24 mouse cellular contexts compared by ENCODE assay signal in the genomic region with DNA sequence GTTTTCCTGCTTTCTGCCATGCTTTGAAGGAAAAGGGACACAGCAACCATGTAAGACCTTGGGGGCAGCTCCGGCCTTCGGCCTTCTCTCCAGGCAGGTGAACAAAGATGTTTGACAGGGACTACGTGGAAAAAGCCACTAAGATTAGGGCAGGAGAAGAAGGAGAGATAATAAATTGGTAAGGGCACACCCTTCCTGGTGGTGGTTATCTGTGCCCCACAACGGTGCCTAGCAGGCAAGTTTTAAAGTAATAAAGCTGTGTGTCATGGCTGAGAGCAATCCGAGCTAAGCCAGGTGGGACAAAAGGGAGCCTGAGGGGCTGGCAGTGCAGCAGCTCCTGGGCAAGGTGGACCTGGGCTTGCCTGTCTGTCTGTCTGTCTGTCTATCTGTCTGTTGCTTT. TPM values are rescaled to one million over a fixed set of nuclear protein-coding genes. Genes with fewer than 3 reads are reported as not detected.
DNase-seq lines count a peak whose midpoint lies in the region; ATAC-seq and TF ChIP-seq lines count a peak whose summit lies in the region.
"Had no signal": no experiment of that assay in that cellular context is flagged by ENCODE, and none has a peak within 500 bp of the region (broad histone marks: within the 10 kb centered on the region; RNA-seq: fewer than 3 reads in every experiment).

No protein-coding gene starts in this region.

- TF ChIP-seq CTCF in G1E (IDR thresholded peaks at IDR 0.05; ENCODE audit: low read depth, low read length), result no peak
- TF ChIP-seq CTCF in gastrocnemius, adult 2 months (IDR thresholded peaks at IDR 0.05), result no peak

- no peak overlapping the region; the same call in 1 of the 2 replicates for H3K4me3 ChIP-seq in G1E (ENCODE audit: low read depth, low read length)
- H3K4me3 ChIP-seq in liver, embryonic 16.5 days (ENCODE audit: low read depth, low read length), result no peak overlapping the region; the same call in 1 of the 2 replicates
- no peak overlapping the region for H3K4me3 ChIP-seq in gastrocnemius, adult 2 months
- H3K4me3 ChIP-seq in midbrain, embryonic 14.5 days (replicated peaks; ENCODE audit: low read depth, low read length), result no peak overlapping the region
- H3K4me3 ChIP-seq: embryonic facial prominence, embryonic 15.5 days; forebrain, embryonic 12.5 days; heart, embryonic 10.5 days; hindbrain, embryonic 10.5 days; limb, embryonic 13.5 days; midbrain, embryonic 10.5 days; neural tube, embryonic 15.5 days had no signal

- H3K36me3 ChIP-seq in G1E (replicated peaks), result peaks cover 66% of the 10 kb centered on the region
- H3K36me3 ChIP-seq in liver, embryonic 16.5 days (ENCODE audit: control insufficient read depth, insufficient read depth), result no peaks in the 10 kb centered on the region
- H3K36me3 ChIP-seq in midbrain, embryonic 14.5 days (ENCODE audit: control insufficient read depth, insufficient read depth, low read length), result peaks cover 19% of the 10 kb centered on the region

- no peaks in the 10 kb centered on the region for H3K27me3 ChIP-seq in G1E (ENCODE audit: insufficient read depth, low read length)
- no peaks in the 10 kb centered on the region for H3K27me3 ChIP-seq in liver, embryonic 16.5 days (ENCODE audit: control insufficient read depth, insufficient read depth, low read depth, low read length)
- H3K27me3 ChIP-seq in midbrain, embryonic 14.5 days (ENCODE audit: control insufficient read depth, insufficient read depth, low read length), result no peaks in the 10 kb centered on the region
- H3K27me3 ChIP-seq: embryonic facial prominence, embryonic 15.5 days; forebrain, embryonic 12.5 days; limb, embryonic 13.5 days; neural tube, embryonic 15.5 days had no signal

- H3K4me2 ChIP-seq in liver, embryonic 16.5 days (ENCODE audit: low read depth, low read length), result peak overlapping the region; percentile 39
- H3K4me2 ChIP-seq in midbrain, embryonic 14.5 days (ENCODE audit: low read length), result no peak overlapping the region
- H3K4me2 ChIP-seq: embryonic facial prominence, embryonic 15.5 days; forebrain, embryonic 12.5 days; limb, embryonic 13.5 days; lung, embryonic 14.5 days; neural tube, embryonic 15.5 days had no signal

- no peak overlapping the region for H3K9ac ChIP-seq in liver, embryonic 16.5 days (ENCODE audit: low read depth, low read length)
- no peak overlapping the region for H3K9ac ChIP-seq in midbrain, embryonic 14.5 days (replicated peaks; ENCODE audit: low read length)
- H3K9ac ChIP-seq: embryonic facial prominence, embryonic 15.5 days; forebrain, embryonic 12.5 days; limb, embryonic 13.5 days; lung, embryonic 14.5 days; neural tube, embryonic 15.5 days had no signal

- peak; percentile 5 for DNase-seq in G1E (ENCODE audit: low spot score)
- peak; percentile 46 for DNase-seq in c-Kit-positive CD71-positive TER-119-negative erythroid progenitor cells, embryonic 14.5 days (ENCODE audit: low read depth)
- peak; percentile 66 for DNase-seq in liver
- no peak for DNase-seq in gastrocnemius, adult 2 months
- no peak for DNase-seq in midbrain, embryonic 14.5 days
- DNase-seq in frontal cortex, adult 2 months (ENCODE audit: extremely low spot score in 1 of 2, low spot score in 1 of 2), result no peak
- no peak for DNase-seq in heart, postnatal 14 days
- DNase-seq: adrenal gland, adult 8-10 months; cerebellum, adult 9-10 months; kidney, postnatal 25 days; lung, embryonic 14.5 days; lung, postnatal 36 days; thymus, postnatal 14 days had no signal

- intact Hi-C loops in gastrocnemius, adult 2 months (cut with DNase I), result no loop called here
- intact Hi-C loops in heart, postnatal 14 days (cut with DNase I), result no loop called here

- ATAC-seq in G1E (ENCODE audit: extremely low read depth, insufficient number of reproducible peaks, low FRiP score, poor library complexity, severe bottlenecking), result peak; percentile 82
- peak; percentile 92 for ATAC-seq in liver, embryonic 16.5 days (ENCODE audit: low read depth)
- ATAC-seq in midbrain, embryonic 14.5 days (ENCODE audit: low FRiP score, low TSS enrichment), result no peak
- ATAC-seq: CD4-positive, CD25-positive, alpha-beta regulatory T cell, adult 4 months; hindbrain, postnatal 0 days; intestine, embryonic 16.5 days had no signal

- peaks cover 25% of the 10 kb centered on the region for H3K4me1 ChIP-seq in G1E (ENCODE audit: insufficient read depth, low read depth, low read length)
- H3K4me1 ChIP-seq in liver, embryonic 16.5 days (ENCODE audit: control insufficient read depth, low read depth, low read length), result peaks cover 13% of the 10 kb centered on the region
- H3K4me1 ChIP-seq in midbrain, embryonic 14.5 days (ENCODE audit: control insufficient read depth, insufficient read depth, low read length), result no peaks in the 10 kb centered on the region
- H3K4me1 ChIP-seq: forebrain, embryonic 12.5 days; hindbrain, embryonic 10.5 days; limb, embryonic 13.5 days; midbrain, embryonic 10.5 days; neural tube, embryonic 15.5 days had no signal

- 37% methylated on average over 5 of the region's 5 CpGs for whole genome bisulfite sequencing in liver, embryonic 16.5 days (ENCODE audit: insufficient replicate concordance)
- 82% methylated on average over 5 of the region's 5 CpGs for WGBS in midbrain, embryonic 14.5 days

- H3K27ac ChIP-seq in liver, embryonic 16.5 days (ENCODE audit: low read length), result no peak overlapping the region
- H3K27ac ChIP-seq in gastrocnemius, adult 2 months, result no peak overlapping the region
- H3K27ac ChIP-seq in midbrain, embryonic 14.5 days (replicated peaks; ENCODE audit: low read depth, low read length), result no peak overlapping the region
- H3K27ac ChIP-seq: embryonic facial prominence, embryonic 15.5 days; forebrain, embryonic 12.5 days; heart, embryonic 10.5 days; hindbrain, embryonic 10.5 days; hindbrain, postnatal 0 days; limb, embryonic 13.5 days; midbrain, embryonic 10.5 days; neural tube, embryonic 15.5 days had no signal

- no peaks in the 10 kb centered on the region for H3K9me3 ChIP-seq in G1E (replicated peaks)
- H3K9me3 ChIP-seq in liver, embryonic 16.5 days (replicated peaks; ENCODE audit: control insufficient read depth, low read length), result no peaks in the 10 kb centered on the region
- no peaks in the 10 kb centered on the region for H3K9me3 ChIP-seq in midbrain, embryonic 14.5 days (ENCODE audit: control insufficient read depth, low read length)
- H3K9me3 ChIP-seq: embryonic facial prominence, embryonic 15.5 days; forebrain, embryonic 12.5 days; heart, embryonic 10.5 days; hindbrain, embryonic 10.5 days; limb, embryonic 13.5 days; midbrain, embryonic 10.5 days; neural tube, embryonic 15.5 days had no signal

RNA-seq across cellular contexts. Expression of gene Azi2, which starts 31.8 kb away (rescaled TPM):
- total RNA-seq in G1E (2014; fragmentation: Nextera tagmentation) (105 and 157 TPM in 2 replicates), G1E (2017) (99.8 and 120 TPM in 2 replicates)
- 38.7 and 41.3 TPM in 2 replicates for polyA plus RNA-seq in G1E (2012)
- polyA plus RNA-seq in liver, embryonic 16.5 days (2015; fragmentation: Nextera tagmentation; extraction: Ambion mirVana), result 31.2 and 33.0 TPM in 2 replicates
- 10 to 100 TPM; 30.9 to 41.3 TPM for total RNA-seq in gastrocnemius, adult 2 months (2021)
- polyA plus RNA-seq in midbrain, embryonic 14.5 days (2014; fragmentation: Nextera tagmentation; extraction: Ambion mirVana), result 80.3 and 89.7 TPM in 2 replicates
- polyA plus RNA-seq in frontal cortex, adult 2 months (2012; rRNA removed), result 51.2 and 54.4 TPM in 2 replicates
- 10 to 100 TPM; 67.3 to 72.1 TPM for total RNA-seq in heart, postnatal 14 days (2021)

Comparison
In these comparisons a context has a peak if more than half of its experiments do, and no peak if none do; other contexts are left out.
1. DNase-seq: peak in G1E (single experiment), c-Kit-positive CD71-positive TER-119-negative erythroid progenitor cells, embryonic 14.5 days (single experiment) and liver (single experiment); none in gastrocnemius, adult 2 months (single experiment), midbrain, embryonic 14.5 days (single experiment), frontal cortex, adult 2 months (0 of 2) and heart, postnatal 14 days (0 of 2).